Comparison of ENCODE assay signal across 8 mouse cellular contexts in the genomic region with DNA sequence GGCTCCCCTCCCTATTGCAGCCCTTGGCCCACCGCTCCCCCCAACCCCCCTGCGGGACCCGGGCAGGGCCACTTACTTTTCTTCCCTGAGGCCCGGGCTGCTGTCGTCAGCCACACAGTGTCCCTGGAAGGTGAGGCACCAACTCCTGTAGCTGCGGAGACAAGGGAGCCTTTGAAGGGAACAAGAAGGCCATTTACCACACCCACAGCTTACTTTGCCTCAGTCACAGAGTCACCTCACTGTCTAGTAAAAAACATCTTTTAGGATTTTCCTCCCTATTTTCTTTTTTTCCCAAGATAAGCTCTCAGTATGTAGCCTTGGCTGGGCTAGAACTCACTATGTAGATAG. TPM values are rescaled to one million over a fixed set of nuclear protein-coding genes. Genes with fewer than 3 reads are reported as not detected.
DNase-seq lines count a peak whose midpoint lies in the region; ATAC-seq and TF ChIP-seq lines count a peak whose summit lies in the region.

No protein-coding gene starts in this region.

- no peak for TF ChIP-seq EP300 in lung, postnatal 0 days (IDR thresholded peaks at IDR 0.05)

- H3K27ac ChIP-seq in lung, postnatal 0 days (ENCODE audit: low read length): peak overlapping the region; percentile 94
- peak overlapping the region; percentile 90 for H3K27ac ChIP-seq in limb, embryonic 11.5 days (replicated peaks; ENCODE audit: low read depth, low read length)
- H3K27ac ChIP-seq in small intestine, adult 2 months (ENCODE audit: insufficient read depth, low read depth, low read length): peak overlapping the region; percentile 70

- no peaks in the 10 kb centered on the region for H3K27me3 ChIP-seq in lung, postnatal 0 days (replicated peaks; ENCODE audit: insufficient read depth, low read length)
- H3K27me3 ChIP-seq in limb, embryonic 11.5 days (ENCODE audit: control insufficient read depth, insufficient read depth, low read length): 0 out of 2 replicates have a peak, but pooled peaks cover 6% of the 10 kb centered on the region
- H3K27me3 ChIP-seq in small intestine, adult 2 months (ENCODE audit: control insufficient read depth, insufficient read depth, low read length): no peaks in the 10 kb centered on the region

- H3K4me2 ChIP-seq in lung, postnatal 0 days (replicated peaks; ENCODE audit: low read depth, low read length): peak overlapping the region; percentile 92
- H3K4me2 ChIP-seq in limb, embryonic 11.5 days (ENCODE audit: low read depth, severe bottlenecking): peak overlapping the region; percentile 90

- H3K36me3 ChIP-seq in lung, postnatal 0 days (ENCODE audit: insufficient read depth, low read length): no peaks in the 10 kb centered on the region
- no peaks in the 10 kb centered on the region for H3K36me3 ChIP-seq in limb, embryonic 11.5 days (ENCODE audit: control insufficient read depth, insufficient read depth, low read length)
- no peaks in the 10 kb centered on the region for H3K36me3 ChIP-seq in small intestine, adult 2 months (ENCODE audit: control insufficient read depth, insufficient read depth, low read length)

- peak overlapping the region; percentile 58 for H3K4me3 ChIP-seq in lung, postnatal 0 days (ENCODE audit: low read depth, low read length)
- peak overlapping the region; percentile 56 for H3K4me3 ChIP-seq in limb, embryonic 11.5 days (ENCODE audit: low read depth, low read length)
- peak overlapping the region; percentile 64 for H3K4me3 ChIP-seq in small intestine, adult 2 months (ENCODE audit: low read depth, low read length)

- DNase-seq in cerebellum, postnatal 14 days: no peak
- no peak for DNase-seq in lung, postnatal 0 days (ENCODE audit: low spot score)
- DNase-seq in lung, adult 18-20 months: no peak
- DNase-seq in limb, embryonic 11.5 days (ENCODE audit: low spot score): no peak
- no peak for DNase-seq in kidney, postnatal 4 days
- DNase-seq in urinary bladder, postnatal 4 days (ENCODE audit: low spot score in 2 of 2): no peak

- peaks cover 9% of the 10 kb centered on the region for H3K4me1 ChIP-seq in lung, postnatal 0 days (ENCODE audit: insufficient read depth, low read depth, low read length)
- peaks cover 7% of the 10 kb centered on the region; the same call in 1 of the 2 replicates for H3K4me1 ChIP-seq in limb, embryonic 11.5 days (ENCODE audit: control insufficient read depth, insufficient read depth, low read length)
- H3K4me1 ChIP-seq in small intestine, adult 2 months (ENCODE audit: control insufficient read depth, insufficient read depth, insufficient read length, low read length): peaks cover 17% of the 10 kb centered on the region

- no peak for TF ChIP-seq CTCF in lung, postnatal 0 days (IDR thresholded peaks at IDR 0.05)
- TF ChIP-seq CTCF in small intestine, adult 2 months (IDR thresholded peaks at IDR 0.05; ENCODE audit: extremely low read depth, insufficient read length, insufficient replicate concordance, low read depth, low read length): no peak

- 0 out of 2 replicates have a peak, but pooled peaks have one; percentile 11 for ATAC-seq in cerebellum, adult (ENCODE audit: insufficient number of reproducible peaks, low FRiP score, low TSS enrichment)
- no peak for ATAC-seq in lung, postnatal 0 days
- ATAC-seq in limb, embryonic 11.5 days (ENCODE audit: insufficient number of reproducible peaks, low FRiP score, low TSS enrichment, low read depth): no peak

- no peaks in the 10 kb centered on the region for H3K9me3 ChIP-seq in lung, postnatal 0 days (ENCODE audit: low read length)
- no peaks in the 10 kb centered on the region for H3K9me3 ChIP-seq in limb, embryonic 11.5 days (ENCODE audit: control insufficient read depth, low read length)

- TF ChIP-seq POLR2A in small intestine, adult 2 months (IDR thresholded peaks at IDR 0.05; ENCODE audit: low read depth, low read length): no peak

- WGBS in lung, postnatal 0 days: 4% methylated on average over 6 of the region's 6 CpGs
- 2% methylated on average over 6 of the region's 6 CpGs for WGBS in limb, embryonic 11.5 days
- WGBS in small intestine, adult 2 months: 4% methylated on average over 6 of the region's 6 CpGs

- peak overlapping the region; percentile 84 for H3K9ac ChIP-seq in lung, postnatal 0 days (replicated peaks; ENCODE audit: low read depth)
- peak overlapping the region; percentile 94 for H3K9ac ChIP-seq in limb, embryonic 11.5 days (ENCODE audit: low read length)

RNA-seq across cellular contexts. Expression of a gene that starts 11.1 kb away (rescaled TPM):
- 1.8 and 2.5 TPM in 2 replicates for polyA plus RNA-seq in lung, postnatal 0 days (2015; fragmentation: Nextera tagmentation; extraction: Ambion mirVana)
- 4.6 and 5.7 TPM in 2 replicates for polyA plus RNA-seq in limb, embryonic 11.5 days (2014; fragmentation: Nextera tagmentation; extraction: Ambion mirVana)
- polyA plus RNA-seq in small intestine, adult 2 months (2012; rRNA removed): 3.6 and 3.9 TPM in 2 replicates

RNA-seq across cellular contexts. Expression of a gene that starts 16.6 kb away (rescaled TPM):
- polyA plus RNA-seq in lung, postnatal 0 days (2015; fragmentation: Nextera tagmentation; extraction: Ambion mirVana): 0.24 and 0.35 TPM in 2 replicates
- not detected in 2 replicates for polyA plus RNA-seq in limb, embryonic 11.5 days (2014; fragmentation: Nextera tagmentation; extraction: Ambion mirVana)
- not detected in 2 replicates for polyA plus RNA-seq in small intestine, adult 2 months (2012; rRNA removed)

RNA-seq across cellular contexts. Expression of a gene that starts 28.8 kb away (rescaled TPM):
- polyA plus RNA-seq in lung, postnatal 0 days (2015; fragmentation: Nextera tagmentation; extraction: Ambion mirVana): 75.5 and 87.5 TPM in 2 replicates
- polyA plus RNA-seq in limb, embryonic 11.5 days (2014; fragmentation: Nextera tagmentation; extraction: Ambion mirVana): 98.2 and 105 TPM in 2 replicates
- 21.2 and 27.3 TPM in 2 replicates for polyA plus RNA-seq in small intestine, adult 2 months (2012; rRNA removed)

RNA-seq across cellular contexts. Expression of a gene that starts 31.3 kb away (rescaled TPM):
- 18.9 and 21.6 TPM in 2 replicates for polyA plus RNA-seq in lung, postnatal 0 days (2015; fragmentation: Nextera tagmentation; extraction: Ambion mirVana)
- polyA plus RNA-seq in limb, embryonic 11.5 days (2014; fragmentation: Nextera tagmentation; extraction: Ambion mirVana): 32.3 and 33.8 TPM in 2 replicates
- 8.7 and 17.6 TPM in 2 replicates for polyA plus RNA-seq in small intestine, adult 2 months (2012; rRNA removed)
